Mouse (Mus musculus): ENCODE results near the gene Tecpr2. TPM values are rescaled to one million over a fixed set of nuclear protein-coding genes. Genes with fewer than 3 reads are reported as not detected.

Gene Tecpr2
- total and polyA plus RNA-seq, 3 experiments = 5.8 to 5.9 TPM; not detected in 1

GRCm38 (mm10) chr12:110986536-110987425, 97.7 kb downstream of the Tecpr2 start:
- Histone ChIP-seq H3K27ac (ENCODE audit: control insufficient read depth, low read depth, low read length) (no peak overlapping the region), H3K79me2 (ENCODE audit: control insufficient read depth, insufficient read depth, low read length, poor library complexity) (no peaks in the 10 kb centered on the region; the same call in 1 of the 2 replicates), H3K9ac (ENCODE audit: control insufficient read depth, low read depth, low read length, poor library complexity, severe bottlenecking) (no peak overlapping the region), H3K4me1 (ENCODE audit: control insufficient read depth in 1 of 2, insufficient read depth in 2 of 2, low read length in 2 of 2) (peaks cover 0 to 18% of the 10 kb centered on the region in 2 experiments; a peak in 2 of 4 replicates), H3K36me3 (ENCODE audit: control insufficient read depth in 1 of 2, insufficient read depth in 2 of 2, low read length in 2 of 2) (peaks cover 0 to 5% of the 10 kb centered on the region in 2 experiments; a peak in 2 of 4 replicates), H3K27me3 (ENCODE audit: control insufficient read depth in 1 of 2, insufficient read depth in 2 of 2, low read length in 2 of 2) (no peaks in the 10 kb centered on the region), H3K9me3 (replicated peaks; ENCODE audit: insufficient read depth, low read length) (no peaks in the 10 kb centered on the region), H3K4me3 (ENCODE audit: control insufficient read depth in 1 of 2, insufficient read depth in 1 of 2, low read depth in 2 of 2, low read length in 2 of 2) (no peak overlapping the region)
- TF ChIP-seq ETS1 (IDR thresholded peaks at IDR 0.05; ENCODE audit: low read depth, low read length) (no peak), TBP (IDR thresholded peaks at IDR 0.05; ENCODE audit: low read depth, low read length) (no peak), ZNF384 (IDR thresholded peaks at IDR 0.05; ENCODE audit: low read depth, low read length) (no peak), E2F4 (IDR thresholded peaks at IDR 0.05; ENCODE audit: borderline replicate concordance, low read depth, low read length) (no peak), NELFE (IDR thresholded peaks at IDR 0.05; ENCODE audit: low read depth, low read length) (no peak)
- DNase-seq (ENCODE audit: low read depth, low spot score) = no peak

DNA sequence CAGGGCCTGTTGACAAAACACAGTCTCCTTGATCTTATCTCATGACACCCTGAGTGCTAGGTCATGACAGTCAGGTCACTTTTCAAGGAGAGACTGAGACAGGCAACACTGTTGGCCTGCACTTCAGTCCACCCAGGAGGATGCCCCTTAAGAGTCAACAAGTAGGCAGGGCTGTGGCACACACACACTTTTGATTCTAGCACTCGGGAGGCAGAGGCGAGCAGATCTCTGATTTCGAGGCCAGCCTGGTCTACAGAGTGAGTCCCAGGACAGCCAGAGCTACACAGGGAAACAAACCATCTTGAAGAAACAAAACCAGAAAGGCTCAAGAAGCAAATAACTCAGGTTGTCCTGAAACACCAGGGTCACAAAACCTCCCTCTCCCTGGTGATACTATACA, 100.3 kb downstream of the Tecpr2 start:
- no peaks in the 10 kb centered on the region for H3K9me3 ChIP-seq (replicated peaks; ENCODE audit: insufficient read depth, low read length)

GRCm38 (mm10) chr12:110990500-110990899, 101.4 kb downstream of the Tecpr2 start:
- TF ChIP-seq USF2 (IDR thresholded peaks at IDR 0.05; ENCODE audit: borderline replicate concordance in 1 of 2, insufficient read depth in 1 of 2, low read depth in 1 of 2, low read length in 2 of 2) (no peak), ZKSCAN1 (IDR thresholded peaks at IDR 0.05; ENCODE audit: low read depth, low read length) (no peak), SIN3A (IDR thresholded peaks at IDR 0.05; ENCODE audit: low read length) (no peak), CHD2 (IDR thresholded peaks at IDR 0.05; ENCODE audit: low read length) (no peak), MYC (IDR thresholded peaks at IDR 0.05; ENCODE audit: low read depth, low read length) (no peak), USF1 (IDR thresholded peaks at IDR 0.05; ENCODE audit: low read depth, low read length) (no peak), MYB (IDR thresholded peaks at IDR 0.05; ENCODE audit: low read depth, low read length) (no peak), POLR2A (IDR thresholded peaks at IDR 0.05; ENCODE audit: control insufficient read depth in 1 of 2, insufficient read depth in 1 of 2, low read depth in 1 of 2, low read length in 2 of 2, poor library complexity in 1 of 2) (no peak), CHD1 (IDR thresholded peaks at IDR 0.05; ENCODE audit: low read depth, low read length) (no peak), UBTF (IDR thresholded peaks at IDR 0.05; ENCODE audit: borderline replicate concordance, insufficient read depth, low read depth, low read length) (no peak), ELF1 (IDR thresholded peaks at IDR 0.05; ENCODE audit: low read depth, low read length) (no peak), HCFC1 (IDR thresholded peaks at IDR 0.05; ENCODE audit: low read depth, low read length) (no peak), EP300 (IDR thresholded peaks at IDR 0.05; ENCODE audit: low read depth in 1 of 2, low read length in 2 of 2) (no peak), MAX (IDR thresholded peaks at IDR 0.05; ENCODE audit: low read length) (no peak), POLR2AphosphoS2 (IDR thresholded peaks at IDR 0.05; ENCODE audit: low read length) (no peak), BHLHE40 (IDR thresholded peaks at IDR 0.05; ENCODE audit: borderline replicate concordance, low read depth, low read length) (no peak), GATA1 (IDR thresholded peaks at IDR 0.05; ENCODE audit: low read depth, low read length) (no peak), TBP (IDR thresholded peaks at IDR 0.05; ENCODE audit: low read depth, low read length) (no peak)
- Histone ChIP-seq H3K9ac (ENCODE audit: control insufficient read depth, low read depth, low read length, poor library complexity, severe bottlenecking) (no peak overlapping the region), H3K27ac (ENCODE audit: control insufficient read depth, low read depth, low read length) (no peak overlapping the region)

More for the DNA sequence above, 100.3 kb downstream of the Tecpr2 start:
- no peak overlapping the region for H3K4me3 ChIP-seq (ENCODE audit: control insufficient read depth in 1 of 2, insufficient read depth in 1 of 2, low read depth in 2 of 2, low read length in 2 of 2)
- no peak for TF ChIP-seq CHD1 (IDR thresholded peaks at IDR 0.05; ENCODE audit: low read depth, low read length)
- TF ChIP-seq CHD2 (IDR thresholded peaks at IDR 0.05; ENCODE audit: low read length) = no peak
- TF ChIP-seq ZMIZ1 (IDR thresholded peaks at IDR 0.05; ENCODE audit: low read depth, low read length) = no peak
- no peak for TF ChIP-seq BHLHE40 (IDR thresholded peaks at IDR 0.05; ENCODE audit: borderline replicate concordance, low read depth, low read length)
- peaks cover 0 to 5% of the 10 kb centered on the region in 2 experiments; a peak in 2 of 4 replicates for H3K36me3 ChIP-seq (ENCODE audit: control insufficient read depth in 1 of 2, insufficient read depth in 2 of 2, low read length in 2 of 2)
- H3K9ac ChIP-seq (ENCODE audit: control insufficient read depth, low read depth, low read length, poor library complexity, severe bottlenecking) = no peak overlapping the region
- no peak for DNase-seq (ENCODE audit: low read depth, low spot score)
- peaks cover 0 to 18% of the 10 kb centered on the region in 2 experiments; a peak in 2 of 4 replicates for H3K4me1 ChIP-seq (ENCODE audit: control insufficient read depth in 1 of 2, insufficient read depth in 2 of 2, low read length in 2 of 2)
- H3K27me3 ChIP-seq (ENCODE audit: control insufficient read depth in 1 of 2, insufficient read depth in 2 of 2, low read length in 2 of 2) = no peaks in the 10 kb centered on the region
- no peak overlapping the region for H3K27ac ChIP-seq (ENCODE audit: control insufficient read depth, low read depth, low read length)
- no peaks in the 10 kb centered on the region; the same call in 1 of the 2 replicates for H3K79me2 ChIP-seq (ENCODE audit: control insufficient read depth, insufficient read depth, low read length, poor library complexity)

More at GRCm38 (mm10) chr12:110990500-110990899, 101.4 kb downstream of the Tecpr2 start:
- H3K79me2 ChIP-seq (ENCODE audit: control insufficient read depth, insufficient read depth, low read length, poor library complexity) = no peaks in the 10 kb centered on the region; the same call in 1 of the 2 replicates
- H3K4me1 ChIP-seq (ENCODE audit: control insufficient read depth in 1 of 2, insufficient read depth in 2 of 2, low read length in 2 of 2) = peaks cover 0 to 18% of the 10 kb centered on the region in 2 experiments; a peak in 2 of 4 replicates
- H3K9me3 ChIP-seq (replicated peaks; ENCODE audit: insufficient read depth, low read length) = no peaks in the 10 kb centered on the region
- no peak overlapping the region for H3K4me3 ChIP-seq (ENCODE audit: control insufficient read depth in 1 of 2, insufficient read depth in 1 of 2, low read depth in 2 of 2, low read length in 2 of 2)
- no peaks in the 10 kb centered on the region for H3K27me3 ChIP-seq (ENCODE audit: control insufficient read depth in 1 of 2, insufficient read depth in 2 of 2, low read length in 2 of 2)
- no peak for DNase-seq (ENCODE audit: low read depth, low spot score)
- peaks cover 0 to 5% of the 10 kb centered on the region in 2 experiments; a peak in 2 of 4 replicates for H3K36me3 ChIP-seq (ENCODE audit: control insufficient read depth in 1 of 2, insufficient read depth in 2 of 2, low read length in 2 of 2)

Measured in MEL (cell line).